Mouse (Mus musculus) adrenal gland, postnatal 4 days (tissue): ENCODE data around the gene Ccdc80. TPM values are rescaled to one million over a fixed set of nuclear protein-coding genes. Genes with fewer than 3 reads are reported as not detected.

ENCODE experiments used
- total RNA-seq, 2 experiments: library from RNA; stranded (reverse); gene quantifications; 2 replicates each; pipeline ENCODE4 v1.2.3; 2021

Ccdc80 gene
- total RNA-seq, 2 experiments from 2014 or later, result 65.8 to 67.5 TPM

Other genes with a start within 250 kb of the Ccdc80 start
- not detected for gene Cd200r2, start 226.3 kb upstream of the Ccdc80 start, total RNA-seq
- under 1 TPM; 0.36 to 0.42 TPM for gene Cd200r3, start 149.7 kb upstream of the Ccdc80 start, total RNA-seq
- gene Slc35a5, start 65.3 kb downstream of the Ccdc80 start, total RNA-seq, result 10 to 100 TPM; 28.9 to 30.6 TPM
- gene Atg3, start 65.4 kb downstream of the Ccdc80 start, total RNA-seq, result 10 to 100 TPM; 37.6 to 40.1 TPM
- under 1 TPM; 0.53 to 0.59 TPM for gene Btla, start 130.9 kb downstream of the Ccdc80 start, total RNA-seq